29 mouse cellular contexts compared by ENCODE assay signal in genomic region chr12:72370081-72370480, GRCm38 (mm10). TPM values are rescaled to one million over a fixed set of nuclear protein-coding genes. Genes with fewer than 3 reads are reported as not detected.
DNase-seq lines count a peak whose midpoint lies in the region; ATAC-seq and TF ChIP-seq lines count a peak whose summit lies in the region.
"Had no signal": no experiment of that assay in that cellular context is flagged by ENCODE, and none has a peak within 500 bp of the region (broad histone marks: within the 10 kb centered on the region; RNA-seq: fewer than 3 reads in every experiment).

No protein-coding gene starts in this region.

- no peaks in the 10 kb centered on the region for H3K27me3 ChIP-seq in midbrain, postnatal 0 days (ENCODE audit: insufficient read depth, low read length)
- H3K27me3 ChIP-seq in midbrain, embryonic 14.5 days (ENCODE audit: control insufficient read depth, insufficient read depth, low read length), result no peaks in the 10 kb centered on the region
- no peaks in the 10 kb centered on the region for H3K27me3 ChIP-seq in cerebellum, adult 2 months (ENCODE audit: control insufficient read depth, insufficient read depth, low read length)
- no peaks in the 10 kb centered on the region for H3K27me3 ChIP-seq in stomach, postnatal 0 days (ENCODE audit: control insufficient read depth, insufficient read depth, low read length)
- H3K27me3 ChIP-seq: embryonic facial prominence, embryonic 12.5 days; heart, embryonic 13.5 days; hindbrain, embryonic 12.5 days; limb, embryonic 15.5 days; liver, embryonic 13.5 days; midbrain, embryonic 13.5 days; neural tube, embryonic 15.5 days had no signal

- 62% methylated on average over 5 of the region's 5 CpGs for WGBS in midbrain, postnatal 0 days
- 63% methylated on average over 5 of the region's 5 CpGs for WGBS in midbrain, embryonic 14.5 days
- 8% methylated on average over 5 of the region's 5 CpGs for WGBS in cerebellum, adult 2 months
- 52% methylated on average over 5 of the region's 5 CpGs for WGBS in stomach, postnatal 0 days

- TF ChIP-seq CTCF in midbrain, postnatal 0 days (IDR thresholded peaks at IDR 0.05), result no peak
- TF ChIP-seq CTCF in cerebellum, adult 2 months (IDR thresholded peaks at IDR 0.05; ENCODE audit: borderline replicate concordance, insufficient read depth, low read depth, low read length), result no peak
- no peak for TF ChIP-seq CTCF in stomach, postnatal 0 days (IDR thresholded peaks at IDR 0.05; ENCODE audit: low read depth)

- TF ChIP-seq EP300 in stomach, postnatal 0 days (optimal IDR thresholded peaks at IDR 0.05), result no peak

- H3K9ac ChIP-seq in midbrain, postnatal 0 days (replicated peaks; ENCODE audit: low read length, poor library complexity, severe bottlenecking), result no peak overlapping the region
- H3K9ac ChIP-seq in midbrain, embryonic 14.5 days (replicated peaks; ENCODE audit: low read length), result no peak overlapping the region
- H3K9ac ChIP-seq in stomach, postnatal 0 days (ENCODE audit: low read length), result no peak overlapping the region
- H3K9ac ChIP-seq: embryonic facial prominence, embryonic 12.5 days; heart, embryonic 13.5 days; hindbrain, embryonic 12.5 days; limb, embryonic 15.5 days; liver, embryonic 13.5 days; midbrain, embryonic 13.5 days; neural tube, embryonic 15.5 days had no signal

- H3K4me2 ChIP-seq in midbrain, postnatal 0 days (ENCODE audit: low read depth, low read length, poor library complexity, severe bottlenecking), result no peak overlapping the region
- H3K4me2 ChIP-seq in midbrain, embryonic 14.5 days (ENCODE audit: low read length), result no peak overlapping the region
- no peak overlapping the region for H3K4me2 ChIP-seq in stomach, postnatal 0 days (replicated peaks; ENCODE audit: low read depth)
- H3K4me2 ChIP-seq: embryonic facial prominence, embryonic 12.5 days; heart, embryonic 13.5 days; hindbrain, embryonic 12.5 days; limb, embryonic 15.5 days; liver, embryonic 13.5 days; midbrain, embryonic 13.5 days; neural tube, embryonic 15.5 days had no signal

- no peak for ATAC-seq in midbrain, postnatal 0 days (ENCODE audit: low FRiP score)
- no peak for ATAC-seq in midbrain, embryonic 14.5 days (ENCODE audit: low FRiP score, low TSS enrichment)
- ATAC-seq in stomach, postnatal 0 days (ENCODE audit: low FRiP score, low TSS enrichment), result no peak
- ATAC-seq: CD4-positive, CD25-positive, alpha-beta regulatory T cell, adult 4 months; forebrain, embryonic 14.5 days; inflammation-experienced regulatory T-cells, adult 6 months; midbrain, embryonic 13.5 days had no signal

- H3K4me3 ChIP-seq in midbrain, postnatal 0 days (ENCODE audit: low read depth, low read length), result no peak overlapping the region
- H3K4me3 ChIP-seq in midbrain, embryonic 14.5 days (replicated peaks; ENCODE audit: low read depth, low read length), result no peak overlapping the region
- no peak overlapping the region for H3K4me3 ChIP-seq in cerebellum, adult 2 months (replicated peaks; ENCODE audit: insufficient read depth, low read depth, low read length)
- no peak overlapping the region for H3K4me3 ChIP-seq in stomach, postnatal 0 days (ENCODE audit: low read depth, low read length)
- H3K4me3 ChIP-seq: embryonic facial prominence, embryonic 12.5 days; heart, embryonic 13.5 days; hindbrain, embryonic 12.5 days; left cerebral cortex, adult 2 months; limb, embryonic 15.5 days; liver, embryonic 13.5 days; midbrain, embryonic 13.5 days; neural tube, embryonic 15.5 days had no signal

- DNase-seq in midbrain, postnatal 0 days (ENCODE audit: low spot score), result peak; percentile 58
- no peak for DNase-seq in midbrain, embryonic 14.5 days
- DNase-seq in cerebellum, adult 2 months, result peak; percentile 86 to 90
- DNase-seq in cerebellum, postnatal 14 days, result peak; percentile 81
- DNase-seq in frontal cortex, postnatal 10 days (ENCODE audit: low spot score in 2 of 2), result no peak
- no peak for DNase-seq in stomach, postnatal 0 days (ENCODE audit: low spot score)
- DNase-seq in layer of hippocampus, postnatal 36 days, result no peak
- DNase-seq: adrenal gland, postnatal 25 days; gastrocnemius, postnatal 25 days; heart, postnatal 10 days; kidney, adult 11 months; kidney, postnatal 14 days; liver, embryonic 13.5 days; lung, adult 2 months; lung, postnatal 10 days; retina, postnatal 1 day; right cerebral cortex, postnatal 14 days had no signal

- H3K36me3 ChIP-seq in midbrain, postnatal 0 days (ENCODE audit: insufficient read depth, low read length), result no peaks in the 10 kb centered on the region
- no peaks in the 10 kb centered on the region for H3K36me3 ChIP-seq in midbrain, embryonic 14.5 days (ENCODE audit: control insufficient read depth, insufficient read depth, low read length)
- H3K36me3 ChIP-seq in stomach, postnatal 0 days (ENCODE audit: control insufficient read depth, insufficient read depth, low read length), result no peaks in the 10 kb centered on the region
- H3K36me3 ChIP-seq: embryonic facial prominence, embryonic 12.5 days; heart, embryonic 13.5 days; hindbrain, embryonic 12.5 days; limb, embryonic 15.5 days; liver, embryonic 13.5 days; midbrain, embryonic 13.5 days; neural tube, embryonic 15.5 days had no signal

- no peaks in the 10 kb centered on the region for H3K9me3 ChIP-seq in midbrain, postnatal 0 days (ENCODE audit: low read length)
- H3K9me3 ChIP-seq in midbrain, embryonic 14.5 days (ENCODE audit: control insufficient read depth, low read length), result no peaks in the 10 kb centered on the region
- H3K9me3 ChIP-seq in stomach, postnatal 0 days (ENCODE audit: control insufficient read depth, low read length), result no peaks in the 10 kb centered on the region
- H3K9me3 ChIP-seq: embryonic facial prominence, embryonic 12.5 days; heart, embryonic 13.5 days; hindbrain, embryonic 12.5 days; limb, embryonic 15.5 days; liver, embryonic 13.5 days; midbrain, embryonic 13.5 days; neural tube, embryonic 15.5 days had no signal

- TF ChIP-seq POLR2A in cerebellum, adult 2 months (IDR thresholded peaks at IDR 0.05; ENCODE audit: borderline replicate concordance, insufficient read depth, low read length), result no peak

- peaks cover 35% of the 10 kb centered on the region for H3K4me1 ChIP-seq in midbrain, postnatal 0 days (ENCODE audit: insufficient read depth, low read length)
- H3K4me1 ChIP-seq in midbrain, embryonic 14.5 days (ENCODE audit: control insufficient read depth, insufficient read depth, low read length), result peaks cover 44% of the 10 kb centered on the region
- peaks cover 23% of the 10 kb centered on the region for H3K4me1 ChIP-seq in cerebellum, adult 2 months (ENCODE audit: control insufficient read depth, insufficient read depth, low read length)
- H3K4me1 ChIP-seq in stomach, postnatal 0 days (replicated peaks; ENCODE audit: control insufficient read depth, insufficient read depth), result no peaks in the 10 kb centered on the region
- H3K4me1 ChIP-seq: limb, embryonic 15.5 days; liver, embryonic 13.5 days had no signal

- H3K27ac ChIP-seq in midbrain, postnatal 0 days (ENCODE audit: low read depth, low read length), result no peak overlapping the region
- no peak overlapping the region for H3K27ac ChIP-seq in midbrain, embryonic 14.5 days (replicated peaks; ENCODE audit: low read depth, low read length)
- H3K27ac ChIP-seq in cerebellum, adult 2 months (ENCODE audit: insufficient read depth, low read length), result peak overlapping the region; percentile 34; the same call in 1 of the 2 replicates
- H3K27ac ChIP-seq in stomach, postnatal 0 days (replicated peaks), result no peak overlapping the region
- H3K27ac ChIP-seq: embryonic facial prominence, embryonic 12.5 days; heart, embryonic 13.5 days; hindbrain, embryonic 12.5 days; left cerebral cortex, adult 2 months; limb, embryonic 15.5 days; liver, embryonic 13.5 days; macrophage; midbrain, embryonic 13.5 days; neural tube, embryonic 15.5 days had no signal

RNA-seq across cellular contexts. Expression of gene Rtn1, which starts 38.8 kb away (rescaled TPM):
- total RNA-seq in midbrain, postnatal 0 days (2014; rRNA removed), result 1,958 and 2,696 TPM in 2 replicates
- 3,970 and 4,135 TPM in 2 replicates for polyA plus RNA-seq in midbrain, postnatal 0 days (2015; fragmentation: Nextera tagmentation; extraction: Ambion mirVana)
- polyA plus RNA-seq in midbrain, embryonic 14.5 days (2014; fragmentation: Nextera tagmentation; extraction: Ambion mirVana), result 2,477 and 2,923 TPM in 2 replicates
- 941 and 958 TPM in 2 replicates for polyA plus RNA-seq in cerebellum, adult 2 months (2012; rRNA removed)
- polyA plus RNA-seq in stomach, postnatal 0 days (2015; fragmentation: Nextera tagmentation; extraction: Ambion mirVana), result 47.1 and 49.4 TPM in 2 replicates
- 1,000 to 10,000 TPM; 1,352 to 1,459 TPM for total RNA-seq in layer of hippocampus, postnatal 36 days (2021)
- total RNA-seq: megakaryocyte-erythroid progenitor cell, adult 5-6 weeks had no signal
- polyA plus RNA-seq: CD4-positive, CD25-positive, alpha-beta regulatory T cell, adult 4 months had no signal

Comparison
In these comparisons a context has a peak if more than half of its experiments do, and no peak if none do; other contexts are left out.
1. DNase-seq: peak in midbrain, postnatal 0 days (single experiment), cerebellum, adult 2 months (2 of 2) and cerebellum, postnatal 14 days (2 of 2); none in midbrain, embryonic 14.5 days (single experiment), frontal cortex, postnatal 10 days (0 of 2), stomach, postnatal 0 days (single experiment) and layer of hippocampus, postnatal 36 days (0 of 2).
2. RNA of gene Rtn1, which starts 38.8 kb away (polyA plus RNA-seq): 3,970 to 4,135 TPM in midbrain, postnatal 0 days, 2,477 to 2,923 TPM in midbrain, embryonic 14.5 days and 941 to 958 TPM in cerebellum, adult 2 months; 47.1 to 49.4 TPM in stomach, postnatal 0 days; every median in the first group is over 10 times any median in the second.